Mouse (Mus musculus) induced T-regulatory cell, adult 2 months (primary cell): ENCODE measurements around the gene Tmem91.
A peak's percentile ranks its signal among the peaks of the same experiment; 100 is the strongest.

Source experiments
- DNase-seq: peaks from one replicate; pipeline ENCODE4 v3.0.0-alpha.2; 2012; ENCODE audit warnings: low read depth

The Tmem91 gene

GRCm38 (mm10) chr7:25699851-25700250 lies 24.9 kb upstream of the Tmem91 start:
- DNase-seq, result no peak

- no peak for DNase-seq
These were observed 19.1 kb upstream of the Tmem91 start for GRCm38 (mm10) chr7:25694104-25694503.

- DNase-seq, result no peak
These were observed 15.1 kb upstream of the Tmem91 start for GRCm38 (mm10) chr7:25690051-25690450.

GRCm38 (mm10) chr7:25689603-25690021 lies 14.6 kb upstream of the Tmem91 start:
- DNase-seq, result no peak

GRCm38 (mm10) chr7:25688810-25689586 lies 14.0 kb upstream of the Tmem91 start:
- peak; percentile 96 for DNase-seq

- peak; percentile 76 for DNase-seq
These were observed 12.9 kb upstream of the Tmem91 start for GRCm38 (mm10) chr7:25687811-25688401.

GRCm38 (mm10) chr7:25686680-25687531 lies 11.9 kb upstream of the Tmem91 start, which contains the start of gene Tgfb1:
Tgfb1 (plus strand) TSS chr7:25687002.
- peak; percentile 93 for DNase-seq

- DNase-seq, result no peak
These were observed 11.0 kb upstream of the Tmem91 start for GRCm38 (mm10) chr7:25685926-25686470.

- DNase-seq, result no peak
These were observed 9.7 kb upstream of the Tmem91 start for GRCm38 (mm10) chr7:25684659-25685058.

- peak; percentile 88 for DNase-seq
These were observed 8.7 kb upstream of the Tmem91 start for GRCm38 (mm10) chr7:25683474-25684180.

- DNase-seq, result peak; percentile 75
These were observed 6.6 kb upstream of the Tmem91 start for GRCm38 (mm10) chr7:25681341-25682231.

- DNase-seq, result peak; percentile 99
These were observed 5.7 kb upstream of the Tmem91 start, which contains the start of gene B9d2 for GRCm38 (mm10) chr7:25680514-25681258. B9d2 (plus strand) TSS chr7:25680780.

- DNase-seq, result no peak
These were observed 5.0 kb upstream of the Tmem91 start for GRCm38 (mm10) chr7:25679971-25680370.

- no peak for DNase-seq
These were observed 2.0 kb upstream of the Tmem91 start for GRCm38 (mm10) chr7:25677013-25677412.

- DNase-seq, result no peak
These were observed 1.3 kb upstream of the Tmem91 start for GRCm38 (mm10) chr7:25676085-25676781.

GRCm38 (mm10) chr7:25675405-25675804 lies 439 bp upstream of the Tmem91 start:
- DNase-seq, result peak; percentile 21

GRCm38 (mm10) chr7:25674297-25674696 lies 669 bp downstream of the Tmem91 start:
- DNase-seq, result peak; percentile 48

GRCm38 (mm10) chr7:25672442-25672841 lies 2.5 kb downstream of the Tmem91 start:
- peak; percentile 49 for DNase-seq

- no peak for DNase-seq
These were observed 3.3 kb downstream of the Tmem91 start for GRCm38 (mm10) chr7:25671686-25672085.
